Mouse (Mus musculus): Measurements from ENCODE around the gene Tars2. TPM values are rescaled to one million over a fixed set of nuclear protein-coding genes. Genes with fewer than 3 reads are reported as not detected.
A peak's percentile ranks its signal among the peaks of the same experiment; 100 is the strongest.

Tars2 gene
- total and polyA plus RNA-seq, 3 experiments = 52.3 to 69.7 (median 69.0) TPM

- H3K9me3 ChIP-seq (replicated peaks) = no peaks in the 10 kb centered on the region
- ATAC-seq (ENCODE audit: extremely low read depth, insufficient number of reproducible peaks, low FRiP score, poor library complexity, severe bottlenecking) (peak; percentile 71), DNase-seq (ENCODE audit: low spot score) (no peak)
- TF ChIP-seq CTCF (IDR thresholded peaks at IDR 0.05; ENCODE audit: low read depth, low read length) (no peak), TAL1 (conservative IDR thresholded peaks at IDR 0.05; ENCODE audit: low read depth, low read length) (no peak), GATA2 (IDR thresholded peaks at IDR 0.05; ENCODE audit: borderline replicate concordance, low read depth, low read length) (no peak), POLR2AphosphoS5 (IDR thresholded peaks at IDR 0.05; ENCODE audit: insufficient replicate concordance, low read depth, low read length) (no peak), GATA1 (IDR thresholded peaks at IDR 0.05; ENCODE audit: borderline replicate concordance, low read length) (no peak)
- peaks cover 98% of the 10 kb centered on the region for H3K36me3 ChIP-seq (replicated peaks)
- H3K27me3 ChIP-seq (ENCODE audit: insufficient read depth, low read length) = no peaks in the 10 kb centered on the region
- peaks cover 67% of the 10 kb centered on the region for H3K4me1 ChIP-seq (ENCODE audit: insufficient read depth, low read depth, low read length)
- peak overlapping the region; percentile 36; the same call in 1 of the 2 replicates for H3K4me3 ChIP-seq (ENCODE audit: low read depth, low read length)
Measured at GRCm38 (mm10) chr3:95740406-95740805, 19.6 kb downstream of the Tars2 start.

DNA sequence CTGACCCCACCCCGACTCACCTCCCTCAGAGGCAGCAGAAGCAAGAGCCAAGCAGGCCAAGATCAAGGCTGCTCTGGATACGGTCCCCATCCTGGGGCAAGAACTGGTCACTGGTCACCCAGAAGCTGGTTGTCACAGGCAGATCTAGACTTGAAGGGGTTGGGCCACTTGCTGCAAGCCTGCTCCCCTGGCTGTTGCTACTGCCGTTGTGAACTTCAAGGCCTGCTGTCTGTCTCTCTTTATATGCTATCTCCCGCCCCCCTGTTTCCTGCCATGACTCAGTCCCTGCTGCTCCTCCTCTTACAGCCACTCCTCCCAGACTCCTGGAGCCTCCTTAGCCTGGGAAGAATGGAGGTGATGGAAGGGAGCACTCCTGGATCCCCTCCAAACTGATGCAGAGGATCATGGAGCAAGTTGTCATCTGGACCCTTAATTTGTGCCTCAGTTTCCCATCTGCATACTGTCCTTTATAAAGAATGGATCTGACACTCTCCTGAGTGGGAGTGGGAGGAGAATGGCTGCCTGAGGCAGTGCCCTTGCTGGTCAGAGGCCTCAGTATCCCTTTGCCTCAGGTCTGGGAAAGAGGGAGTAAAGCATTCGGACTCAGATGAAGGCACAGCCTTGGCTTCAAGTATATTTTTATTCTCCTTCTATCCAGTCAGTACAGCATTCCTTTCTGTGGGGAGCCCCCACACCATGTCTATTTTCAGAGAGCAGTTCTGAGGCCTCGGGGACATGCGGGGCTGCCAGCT lies 20.5 kb downstream of the Tars2 start, which contains the start of gene Ecm1:
Gene Ecm1 (minus strand): TSS at position 217 of the 752 bp plus-strand sequence.
- TF ChIP-seq POLR2AphosphoS5 (IDR thresholded peaks at IDR 0.05; ENCODE audit: insufficient replicate concordance, low read depth, low read length) (no peak), TAL1 (conservative IDR thresholded peaks at IDR 0.05; ENCODE audit: low read depth, low read length) (no peak), CTCF (IDR thresholded peaks at IDR 0.05; ENCODE audit: low read depth, low read length) (no peak; the same call in 1 of the 2 replicates), GATA1 (IDR thresholded peaks at IDR 0.05; ENCODE audit: borderline replicate concordance, low read length) (no peak), GATA2 (IDR thresholded peaks at IDR 0.05; ENCODE audit: borderline replicate concordance, low read depth, low read length) (no peak)
- DNase-seq (ENCODE audit: low spot score) = peak; percentile 57
- peak; percentile 56; the same call in 1 of the 2 replicates for ATAC-seq (ENCODE audit: extremely low read depth, insufficient number of reproducible peaks, low FRiP score, poor library complexity, severe bottlenecking)
- H3K27me3 ChIP-seq (ENCODE audit: insufficient read depth, low read length) = no peaks in the 10 kb centered on the region
- H3K4me3 ChIP-seq (ENCODE audit: low read depth, low read length) = peak within 1 kb of the TSS; percentile 36; the same call in 1 of the 2 replicates
- H3K36me3 ChIP-seq (replicated peaks) = peaks cover 98% of the 10 kb centered on the region
- H3K9me3 ChIP-seq (replicated peaks) = no peaks in the 10 kb centered on the region
- H3K4me1 ChIP-seq (ENCODE audit: insufficient read depth, low read depth, low read length) = peaks cover 75% of the 10 kb centered on the region

DNA sequence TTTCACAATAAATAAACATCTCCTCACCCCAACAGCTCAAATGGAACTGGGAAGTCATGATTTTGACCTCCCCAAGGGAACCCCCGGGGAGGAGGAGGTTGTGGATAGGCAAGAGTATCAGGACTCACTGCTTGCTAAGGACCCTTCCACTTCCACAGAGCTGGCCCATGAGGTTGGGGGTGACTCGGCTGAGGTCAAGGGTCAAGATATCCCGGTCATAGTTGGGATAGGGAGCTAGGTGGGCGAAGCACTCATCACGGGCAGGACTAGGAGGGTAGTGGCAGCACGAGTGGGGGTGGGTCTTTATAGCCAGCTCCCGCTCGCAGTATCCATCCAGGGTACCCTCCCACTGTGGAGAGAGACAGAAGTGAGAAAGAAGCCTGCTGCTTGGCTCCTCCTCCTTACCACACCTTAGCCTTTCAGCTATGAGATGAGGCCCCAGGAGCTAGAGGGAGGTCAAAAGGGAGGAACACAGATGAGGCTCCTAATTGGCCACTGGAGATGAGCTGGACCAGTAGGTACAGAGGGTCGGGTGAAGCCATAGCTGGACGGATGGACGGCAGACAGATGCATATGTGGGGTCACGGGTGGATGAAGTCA lies 24.8 kb downstream of the Tars2 start:
- TF ChIP-seq GATA1 (IDR thresholded peaks at IDR 0.05; ENCODE audit: borderline replicate concordance, low read length) = no peak
- Histone ChIP-seq H3K9me3 (replicated peaks) (no peaks in the 10 kb centered on the region), H3K4me1 (ENCODE audit: insufficient read depth, low read depth, low read length) (peaks cover 90% of the 10 kb centered on the region), H3K4me3 (ENCODE audit: low read depth, low read length) (peak overlapping the region; percentile 44; the same call in 1 of the 2 replicates), H3K27me3 (ENCODE audit: insufficient read depth, low read length) (no peaks in the 10 kb centered on the region), H3K36me3 (replicated peaks) (peaks cover 62% of the 10 kb centered on the region)
- no peak for ATAC-seq (ENCODE audit: extremely low read depth, insufficient number of reproducible peaks, low FRiP score, poor library complexity, severe bottlenecking)
- no peak for DNase-seq (ENCODE audit: low spot score)

- peak overlapping the region; percentile 58; the same call in 1 of the 2 replicates for H3K4me3 ChIP-seq (ENCODE audit: low read depth, low read length)
- H3K27me3 ChIP-seq (ENCODE audit: insufficient read depth, low read length) = no peaks in the 10 kb centered on the region
- peaks cover 52% of the 10 kb centered on the region for H3K36me3 ChIP-seq (replicated peaks)
- peaks cover 82% of the 10 kb centered on the region for H3K4me1 ChIP-seq (ENCODE audit: insufficient read depth, low read depth, low read length)
- DNase-seq (ENCODE audit: low spot score) = peak; percentile 83
- peak; percentile 46; the same call in 1 of the 2 replicates for ATAC-seq (ENCODE audit: extremely low read depth, insufficient number of reproducible peaks, low FRiP score, poor library complexity, severe bottlenecking)
- TF ChIP-seq GATA2 (IDR thresholded peaks at IDR 0.05; ENCODE audit: borderline replicate concordance, low read depth, low read length) (no peak), CTCF (IDR thresholded peaks at IDR 0.05; ENCODE audit: low read depth, low read length) (no peak), POLR2AphosphoS5 (IDR thresholded peaks at IDR 0.05; ENCODE audit: insufficient replicate concordance, low read depth, low read length) (no peak), TAL1 (conservative IDR thresholded peaks at IDR 0.05; ENCODE audit: low read depth, low read length) (peak; percentile 64), GATA1 (IDR thresholded peaks at IDR 0.05; ENCODE audit: borderline replicate concordance, low read length) (no peak)
- no peaks in the 10 kb centered on the region for H3K9me3 ChIP-seq (replicated peaks)
Measured at GRCm38 (mm10) chr3:95734092-95734702, 25.8 kb downstream of the Tars2 start.

GRCm38 (mm10) chr3:95732744-95733521 lies 27.1 kb downstream of the Tars2 start:
- Histone ChIP-seq H3K27me3 (ENCODE audit: insufficient read depth, low read length) (no peaks in the 10 kb centered on the region), H3K4me1 (ENCODE audit: insufficient read depth, low read depth, low read length) (peaks cover 73% of the 10 kb centered on the region), H3K36me3 (replicated peaks) (peaks cover 39% of the 10 kb centered on the region), H3K4me3 (ENCODE audit: low read depth, low read length) (peak overlapping the region; percentile 25; the same call in 1 of the 2 replicates), H3K9me3 (replicated peaks) (no peaks in the 10 kb centered on the region)
- DNase-seq (ENCODE audit: low spot score) (peak; percentile 39), ATAC-seq (ENCODE audit: extremely low read depth, insufficient number of reproducible peaks, low FRiP score, poor library complexity, severe bottlenecking) (no peak)
- TF ChIP-seq TAL1 (conservative IDR thresholded peaks at IDR 0.05; ENCODE audit: low read depth, low read length) (no peak), GATA1 (IDR thresholded peaks at IDR 0.05; ENCODE audit: borderline replicate concordance, low read length) (no peak), CTCF (IDR thresholded peaks at IDR 0.05; ENCODE audit: low read depth, low read length) (no peak), POLR2AphosphoS5 (IDR thresholded peaks at IDR 0.05; ENCODE audit: insufficient replicate concordance, low read depth, low read length) (no peak), GATA2 (IDR thresholded peaks at IDR 0.05; ENCODE audit: borderline replicate concordance, low read depth, low read length) (no peak; the same call in 1 of the 2 replicates)

All from G1E (cell line).